Mouse (Mus musculus): ENCODE measurements around the gene Recql5. TPM values are rescaled to one million over a fixed set of nuclear protein-coding genes. Genes with fewer than 3 reads are reported as not detected.

The Recql5 gene
- 1 to 10 TPM; 5.0 to 9.5 (median 6.5) TPM for total RNA-seq (2022)

DNA sequence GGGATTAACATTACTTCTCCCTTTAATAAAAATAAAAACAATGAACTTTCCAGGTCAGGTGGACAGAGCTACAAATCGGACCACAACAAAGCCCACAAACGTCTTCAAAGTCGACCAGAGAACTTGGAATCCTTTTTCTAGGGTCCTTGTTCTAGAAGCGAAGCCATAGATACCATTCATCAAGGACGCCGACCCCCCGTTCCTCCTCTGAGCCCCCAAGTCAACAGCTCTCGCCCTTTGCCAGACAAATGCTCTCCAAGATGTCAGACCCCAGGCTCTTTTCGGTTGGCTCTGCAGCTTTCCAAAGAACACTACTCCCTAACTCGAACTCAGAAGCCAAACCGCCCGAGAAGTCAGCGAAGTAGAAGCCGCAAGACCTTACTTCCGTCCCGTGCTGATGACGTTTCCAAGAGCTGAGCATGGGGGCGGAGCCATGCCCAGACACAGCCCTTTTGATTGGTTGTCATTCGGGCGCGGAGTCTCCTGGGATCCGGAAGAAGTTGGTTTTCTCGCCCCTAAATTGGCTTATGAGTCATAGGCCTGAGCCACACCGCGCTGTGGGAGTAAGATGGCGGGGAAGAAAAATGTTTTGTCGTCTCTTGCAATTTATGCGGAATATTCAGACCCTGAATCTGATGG is at the start of gene Recql5, which contains the start of gene Sap30bp:
Gene Recql5, minus strand, starts transcription at position 370 of the 639 bp plus-strand sequence.
Gene Sap30bp, plus strand, starts transcription at position 175 of the 639 bp plus-strand sequence.
- peak; percentile 92 to 95 for DNase-seq (ENCODE audit: low spot score in 2 of 2)

DNA sequence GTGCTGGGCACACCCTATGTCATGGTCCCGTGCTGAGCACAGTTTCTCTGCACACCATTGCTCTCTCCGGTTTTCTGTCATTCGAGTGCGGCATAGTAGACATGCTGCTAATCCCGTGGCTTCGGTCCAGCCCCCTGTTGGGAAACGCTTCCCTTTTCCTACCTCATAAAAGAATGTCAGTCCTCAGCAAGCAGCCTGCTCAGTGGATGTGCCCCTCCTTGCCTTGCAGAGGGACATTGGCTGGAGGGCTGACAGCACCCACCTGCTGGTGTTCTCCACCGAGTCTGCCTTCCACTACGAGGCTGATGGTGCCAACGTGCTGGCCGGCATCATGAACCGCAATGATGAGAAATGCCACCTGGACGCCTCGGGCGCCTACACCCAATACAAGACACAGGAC is 49.2 kb upstream of the Recql5 start:
- no peak for DNase-seq (ENCODE audit: low spot score in 2 of 2)

GRCm38 (mm10) chr11:115975544-115975943 is 42.3 kb upstream of the Recql5 start:
- DNase-seq (ENCODE audit: low spot score in 2 of 2), result no peak

GRCm38 (mm10) chr11:115975083-115975420 is 41.8 kb upstream of the Recql5 start:
- DNase-seq (ENCODE audit: low spot score in 2 of 2), result no peak

DNA sequence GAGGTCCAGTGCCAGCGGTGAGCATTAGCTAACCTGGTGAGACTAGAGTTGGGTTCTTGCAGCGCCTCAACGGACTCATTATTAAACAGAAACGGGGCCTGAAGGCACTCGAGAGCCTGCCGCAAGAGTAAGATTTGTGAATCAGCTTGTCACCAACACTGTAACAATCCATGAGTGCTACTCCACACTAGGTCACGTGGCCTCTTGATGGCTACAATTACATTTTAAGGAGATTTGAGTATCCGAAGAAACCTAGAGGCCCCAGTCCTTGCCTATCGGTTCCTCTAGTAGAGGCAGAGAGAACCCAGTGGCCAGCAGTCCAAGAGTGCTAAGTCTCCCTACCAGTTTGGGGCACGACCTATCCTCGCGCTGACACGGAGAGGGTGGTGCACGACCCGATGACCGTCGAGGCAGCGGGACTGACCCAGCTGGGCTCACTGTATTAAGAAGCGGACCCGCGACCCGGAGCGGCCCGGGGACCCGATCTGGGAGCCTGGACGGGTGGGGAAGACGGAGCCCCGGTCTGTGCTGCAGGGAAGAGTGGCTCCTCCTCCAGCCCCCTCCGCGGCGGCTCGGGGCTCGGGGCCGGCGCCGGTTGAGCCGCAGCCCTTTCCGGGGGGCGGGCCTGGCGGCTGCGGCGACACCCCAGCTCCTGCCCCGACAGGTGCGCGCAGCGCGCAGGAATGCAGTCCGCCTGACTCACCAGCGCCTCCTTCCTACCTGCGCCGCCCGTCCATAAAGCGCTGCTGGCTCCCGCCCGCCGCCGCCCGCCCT is 41.2 kb upstream of the Recql5 start, which contains the start of gene Itgb4:
Gene Itgb4, plus strand, starts transcription at position 401 of the 774 bp plus-strand sequence.
- no peak for DNase-seq (ENCODE audit: low spot score in 2 of 2)

DNA sequence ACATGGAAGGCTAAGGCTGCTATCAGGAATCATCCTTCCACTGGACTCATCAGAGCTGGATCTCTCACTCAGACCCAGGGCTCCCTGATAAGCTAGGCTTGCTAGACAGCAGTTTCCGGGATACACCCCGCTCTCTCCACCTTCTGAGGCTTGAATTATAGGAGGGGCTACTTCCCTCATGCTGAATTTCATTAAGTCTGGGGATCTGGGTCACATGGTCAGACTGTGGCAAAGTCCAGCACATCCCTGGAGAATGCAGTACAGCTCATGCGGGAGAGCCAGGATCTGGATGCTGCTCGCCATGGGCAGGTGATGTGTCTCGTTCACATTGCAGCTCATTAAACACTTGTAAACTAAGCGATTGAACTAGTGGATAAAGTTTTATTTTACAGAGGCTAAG is 37.7 kb upstream of the Recql5 start:
- no peak for DNase-seq (ENCODE audit: low spot score in 2 of 2)

- DNase-seq (ENCODE audit: low spot score in 2 of 2), result no peak
Measured at GRCm38 (mm10) chr11:115970006-115970673, 36.9 kb upstream of the Recql5 start.

DNA sequence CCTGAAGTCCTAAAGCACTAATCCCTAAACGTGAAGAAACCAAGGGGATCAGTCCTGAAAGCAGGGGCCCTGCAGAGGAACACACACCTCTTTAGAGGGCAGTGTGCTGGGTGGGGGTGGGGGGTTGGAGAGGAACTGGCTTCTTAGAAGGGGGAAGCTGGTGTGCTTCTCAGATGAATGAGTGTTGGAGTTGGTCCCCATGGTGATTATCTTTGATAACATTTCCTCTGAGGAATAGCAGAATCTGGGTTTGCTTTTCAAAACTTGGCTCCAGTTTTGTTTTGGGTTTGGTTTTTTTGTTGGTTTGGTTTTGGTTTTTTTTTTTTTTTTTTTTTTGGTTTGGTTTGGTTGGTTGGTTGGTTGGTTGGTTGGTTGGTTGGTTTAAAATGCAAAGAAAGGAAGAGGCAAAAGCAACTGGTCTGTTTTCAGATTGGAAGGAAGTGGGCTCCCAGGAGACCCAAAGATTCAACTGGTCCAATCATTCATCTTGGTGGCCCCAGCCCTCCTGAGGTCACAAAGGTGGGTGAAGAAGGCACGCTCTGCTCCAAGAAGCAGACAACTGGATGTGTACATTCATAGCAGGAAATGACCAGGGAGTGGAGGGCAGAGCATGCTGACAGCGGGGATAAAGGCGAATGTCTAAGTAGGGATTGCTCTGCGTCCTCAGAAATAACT is 35.6 kb upstream of the Recql5 start:
- DNase-seq (ENCODE audit: low spot score in 2 of 2), result no peak

DNA sequence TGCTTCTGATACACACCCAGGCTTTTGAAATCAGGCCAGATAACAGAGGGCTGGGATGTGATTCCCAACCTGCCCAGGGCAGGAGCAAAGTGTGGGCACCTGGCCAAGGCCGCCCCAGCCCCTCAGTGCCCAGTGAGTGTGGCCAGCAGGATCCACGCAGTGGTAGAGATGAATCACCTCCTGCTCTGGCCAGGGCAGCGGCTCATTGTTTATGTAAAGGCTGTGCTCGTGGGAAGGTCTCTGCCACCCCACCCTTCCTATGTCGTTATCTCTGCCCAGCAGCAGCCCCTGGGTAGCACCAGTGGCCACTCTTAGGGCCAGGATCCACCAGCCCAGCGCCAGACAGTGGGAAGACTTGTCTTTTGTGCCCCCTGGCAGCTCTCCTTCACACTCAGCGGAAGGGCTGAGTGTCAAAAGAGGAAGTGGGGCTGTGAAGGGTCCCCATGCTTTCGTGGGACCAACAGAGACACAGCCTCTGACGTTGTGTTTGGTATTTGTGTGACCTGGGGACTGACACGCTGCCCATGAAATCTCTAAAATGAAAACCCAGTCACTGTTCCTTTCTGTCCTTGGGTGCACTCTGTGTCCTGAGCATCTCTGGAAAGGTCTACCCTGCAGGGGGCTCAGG is 31.8 kb upstream of the Recql5 start:
- no peak for DNase-seq (ENCODE audit: low spot score in 2 of 2)

GRCm38 (mm10) chr11:115962651-115963412 is 29.6 kb upstream of the Recql5 start:
- DNase-seq (ENCODE audit: low spot score in 2 of 2), result no peak

GRCm38 (mm10) chr11:115959018-115959417 is 25.7 kb upstream of the Recql5 start:
- no peak for DNase-seq (ENCODE audit: low spot score in 2 of 2)

GRCm38 (mm10) chr11:115957971-115958370 is 24.7 kb upstream of the Recql5 start:
- no peak for DNase-seq (ENCODE audit: low spot score in 2 of 2)

DNA sequence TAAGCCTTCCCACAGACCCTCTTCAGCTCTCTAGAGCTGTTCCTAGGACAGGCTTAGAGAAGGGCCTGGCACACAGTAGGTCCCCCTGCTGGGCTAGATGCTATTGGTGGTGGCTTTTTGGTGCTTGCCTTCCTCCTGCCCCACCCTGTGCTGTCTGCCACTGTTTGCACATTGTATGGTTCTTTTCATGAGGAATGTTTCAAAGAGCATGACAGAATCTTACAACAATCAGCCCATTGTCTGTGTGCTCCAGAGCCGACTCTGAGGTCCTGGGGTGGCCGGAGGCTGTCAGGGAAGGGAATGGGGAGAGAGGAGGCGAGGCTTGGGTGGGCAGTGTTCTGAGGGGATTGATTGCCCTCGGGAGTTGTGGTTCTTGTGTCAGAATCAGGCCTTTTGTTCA is 23.2 kb upstream of the Recql5 start:
- DNase-seq (ENCODE audit: low spot score in 2 of 2), result no peak

GRCm38 (mm10) chr11:115955195-115955858 is 22.1 kb upstream of the Recql5 start:
- DNase-seq (ENCODE audit: low spot score in 2 of 2), result no peak

DNA sequence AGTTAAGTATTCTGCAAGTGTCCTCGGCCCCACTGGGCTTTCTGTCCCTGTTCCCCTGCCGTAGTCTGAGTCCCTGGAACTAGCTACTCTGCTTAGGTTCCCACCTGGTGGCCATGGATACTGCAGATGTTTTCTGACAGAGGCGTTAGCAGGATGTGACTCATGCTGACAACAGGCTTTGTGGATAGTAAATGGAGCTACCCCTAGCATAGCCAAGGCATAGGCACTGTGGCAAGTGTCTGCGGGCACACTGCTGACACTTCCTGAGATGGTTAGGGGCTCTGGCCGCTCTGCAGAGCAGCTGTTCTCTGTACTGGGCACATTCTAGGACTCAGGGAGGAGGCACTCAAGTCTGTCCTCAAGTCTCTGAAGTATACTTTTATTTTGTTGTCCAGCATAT is 21.4 kb upstream of the Recql5 start:
- DNase-seq (ENCODE audit: low spot score in 2 of 2), result no peak

DNA sequence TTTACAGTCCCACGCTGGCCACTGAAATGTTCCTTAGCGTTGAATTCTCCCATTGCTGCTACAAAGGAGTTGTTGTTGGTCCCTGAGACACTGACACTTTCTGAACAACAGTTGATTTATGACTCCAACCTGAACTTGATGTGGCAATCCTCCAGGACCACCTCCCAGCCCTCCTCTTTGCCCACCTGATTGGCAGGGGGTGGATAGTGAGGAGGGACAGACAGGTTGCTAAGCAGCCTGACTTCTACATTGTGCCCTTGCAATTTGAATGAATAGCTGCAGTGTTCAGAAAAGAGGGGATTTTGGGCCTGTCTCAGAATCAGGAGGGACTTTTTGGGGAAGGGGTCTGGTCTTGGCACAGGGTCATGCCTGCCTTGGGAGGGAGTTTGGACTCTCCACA is 17.4 kb upstream of the Recql5 start:
- no peak for DNase-seq (ENCODE audit: low spot score in 2 of 2)

DNA sequence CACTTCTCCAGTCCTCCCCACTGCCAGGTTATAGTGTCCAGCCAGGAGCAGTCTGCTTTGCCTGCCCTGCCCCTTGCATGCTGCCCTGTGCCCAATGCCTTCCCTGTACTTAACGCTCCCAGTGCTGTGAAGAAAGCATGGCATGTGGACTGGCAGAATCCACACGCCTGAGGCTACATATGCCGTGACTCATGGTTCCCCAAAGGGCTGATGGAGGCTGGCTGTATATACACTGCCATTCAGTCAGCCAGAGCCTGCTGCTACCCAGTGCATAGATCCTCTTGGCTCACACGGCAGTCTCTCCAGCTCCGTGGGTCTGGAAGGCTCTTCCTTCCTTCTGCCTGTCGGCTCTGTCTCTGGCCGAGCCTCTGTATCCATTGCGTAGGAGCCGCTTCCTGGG is 15.0 kb upstream of the Recql5 start:
- no peak for DNase-seq (ENCODE audit: low spot score in 2 of 2)

- DNase-seq (ENCODE audit: low spot score in 2 of 2), result no peak
Measured at GRCm38 (mm10) chr11:115946221-115946828, 13.0 kb upstream of the Recql5 start.

DNA sequence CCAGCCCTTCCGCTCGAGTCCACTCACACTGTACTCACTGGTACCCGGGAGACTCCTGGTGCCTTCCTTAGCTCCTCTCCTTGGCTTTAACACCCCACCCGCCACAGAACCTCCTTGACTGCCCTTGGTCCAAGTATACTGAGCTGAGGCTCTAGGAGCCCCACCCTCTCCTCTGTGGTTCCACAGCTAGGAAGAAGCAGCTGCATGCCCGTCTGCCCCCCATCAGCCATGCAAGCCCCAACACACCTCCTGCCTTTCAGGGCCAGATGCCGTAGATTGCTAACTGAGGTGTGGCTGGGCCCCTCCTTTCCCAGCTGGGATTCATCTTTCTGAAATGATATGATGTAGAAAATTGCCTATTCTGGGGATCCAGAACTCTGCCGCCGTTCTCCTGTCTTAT is 12.0 kb upstream of the Recql5 start:
- DNase-seq (ENCODE audit: low spot score in 2 of 2), result no peak

DNA sequence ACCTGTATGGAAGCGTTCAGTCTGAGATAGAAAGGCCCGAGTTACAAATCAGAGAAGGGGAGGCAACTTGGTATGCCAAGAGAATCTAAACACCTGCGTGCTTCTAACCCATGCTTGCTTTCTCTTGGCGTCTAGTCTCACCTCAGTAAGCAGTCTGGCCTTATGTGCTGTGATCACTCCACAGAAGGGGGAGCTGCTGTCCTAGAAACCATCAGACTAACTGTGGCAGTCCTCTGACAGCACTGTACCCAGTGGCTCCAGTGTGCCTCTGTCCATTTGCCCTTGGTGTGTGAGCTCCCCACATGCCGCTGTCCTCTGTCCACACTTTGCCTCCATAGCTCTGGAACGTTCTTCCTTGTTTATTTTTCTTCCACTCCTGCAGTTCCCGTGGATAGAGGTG is 8.7 kb upstream of the Recql5 start:
- DNase-seq (ENCODE audit: low spot score in 2 of 2), result no peak
